Mouse (Mus musculus): ENCODE results near the gene Fbxl16. TPM values are rescaled to one million over a fixed set of nuclear protein-coding genes. Genes with fewer than 3 reads are reported as not detected.
"Not testable (repeated sequence)": the region's sequence is repeated elsewhere in the genome, so short reads cannot be mapped to it uniquely, and the experiment has no call there.

Gene Fbxl16
- polyA plus RNA-seq, 1 experiment: 3.6 TPM

GRCm38 (mm10) chr17:25796211-25796771, 12.6 kb upstream of the Fbxl16 start:
- no peaks in the 10 kb centered on the region for H3K36me3 ChIP-seq (ENCODE audit: control insufficient read depth, insufficient read depth, low read length)
- peak; percentile 61 for DNase-seq
- peak overlapping the region; percentile 79 for H3K4me3 ChIP-seq (ENCODE audit: insufficient read depth, low read depth, low read length)
- H3K27me3 ChIP-seq (replicated peaks; ENCODE audit: control insufficient read depth, insufficient read depth, low read length): no peaks in the 10 kb centered on the region
- peaks cover 9% of the 10 kb centered on the region; the same call in 1 of the 2 replicates for H3K4me1 ChIP-seq (ENCODE audit: control insufficient read depth, insufficient read depth, low read length)
- peak overlapping the region; percentile 46 for H3K27ac ChIP-seq (ENCODE audit: insufficient read depth, low read depth, low read length)
- no peak for TF ChIP-seq CTCF (conservative IDR thresholded peaks at IDR 0.05; ENCODE audit: insufficient read depth, insufficient read length, low read depth, low read length)
- TF ChIP-seq POLR2A (IDR thresholded peaks at IDR 0.05; ENCODE audit: low read depth, low read length): no peak
- 5% methylated on average over 37 of the region's 37 CpGs for WGBS

- Histone ChIP-seq H3K27ac (ENCODE audit: insufficient read depth, low read depth, low read length) (peak within 1 kb of the TSS; percentile 46), H3K27me3 (replicated peaks; ENCODE audit: control insufficient read depth, insufficient read depth, low read length) (no peaks in the 10 kb centered on the region), H3K4me1 (ENCODE audit: control insufficient read depth, insufficient read depth, low read length) (peaks cover 9% of the 10 kb centered on the region; the same call in 1 of the 2 replicates), H3K36me3 (ENCODE audit: control insufficient read depth, insufficient read depth, low read length) (no peaks in the 10 kb centered on the region), H3K4me3 (ENCODE audit: insufficient read depth, low read depth, low read length) (peak within 1 kb of the TSS; percentile 79)
- no peak for TF ChIP-seq POLR2A (IDR thresholded peaks at IDR 0.05; ENCODE audit: low read depth, low read length)
- no peak for TF ChIP-seq CTCF (conservative IDR thresholded peaks at IDR 0.05; ENCODE audit: insufficient read depth, insufficient read length, low read depth, low read length)
- WGBS: under 1% methylated on average over 35 of the region's 35 CpGs
- peak; percentile 93 for DNase-seq
Observed at GRCm38 (mm10) chr17:25796951-25797369, 11.9 kb upstream of the Fbxl16 start, which contains the start of gene Metrn. Gene Metrn (minus strand): TSS chr17:25797136.

GRCm38 (mm10) chr17:25801029-25801428, 7.9 kb upstream of the Fbxl16 start:
- 6% methylated on average over 6 of the region's 6 CpGs for WGBS
- no peaks in the 10 kb centered on the region for H3K27me3 ChIP-seq (replicated peaks; ENCODE audit: control insufficient read depth, insufficient read depth, low read length)
- no peak overlapping the region for H3K4me3 ChIP-seq (ENCODE audit: insufficient read depth, low read depth, low read length)
- peaks cover 5% of the 10 kb centered on the region; the same call in 1 of the 2 replicates for H3K4me1 ChIP-seq (ENCODE audit: control insufficient read depth, insufficient read depth, low read length)
- TF ChIP-seq CTCF (conservative IDR thresholded peaks at IDR 0.05; ENCODE audit: insufficient read depth, insufficient read length, low read depth, low read length) (peak; percentile 93), POLR2A (IDR thresholded peaks at IDR 0.05; ENCODE audit: low read depth, low read length) (no peak)
- DNase-seq: peak; percentile 85
- H3K27ac ChIP-seq (ENCODE audit: insufficient read depth, low read depth, low read length): no peak overlapping the region
- no peaks in the 10 kb centered on the region for H3K36me3 ChIP-seq (ENCODE audit: control insufficient read depth, insufficient read depth, low read length)

GRCm38 (mm10) chr17:25802825-25803517, 5.9 kb upstream of the Fbxl16 start:
- Histone ChIP-seq H3K27me3 (replicated peaks; ENCODE audit: control insufficient read depth, insufficient read depth, low read length) (no peaks in the 10 kb centered on the region), H3K4me3 (ENCODE audit: insufficient read depth, low read depth, low read length) (no peak overlapping the region), H3K27ac (ENCODE audit: insufficient read depth, low read depth, low read length) (no peak overlapping the region), H3K36me3 (ENCODE audit: control insufficient read depth, insufficient read depth, low read length) (no peaks in the 10 kb centered on the region), H3K4me1 (ENCODE audit: control insufficient read depth, insufficient read depth, low read length) (no peaks in the 10 kb centered on the region)
- 9% methylated on average over 10 of the region's 10 CpGs for WGBS
- TF ChIP-seq CTCF (conservative IDR thresholded peaks at IDR 0.05; ENCODE audit: insufficient read depth, insufficient read length, low read depth, low read length): no peak
- TF ChIP-seq POLR2A (IDR thresholded peaks at IDR 0.05; ENCODE audit: low read depth, low read length): no peak
- no peak for DNase-seq

GRCm38 (mm10) chr17:25806507-25806906, 2.4 kb upstream of the Fbxl16 start:
- H3K36me3 ChIP-seq (ENCODE audit: control insufficient read depth, insufficient read depth, low read length): no peaks in the 10 kb centered on the region
- H3K27ac ChIP-seq (ENCODE audit: insufficient read depth, low read depth, low read length): no peak overlapping the region
- 73% methylated on average over 4 of the region's 4 CpGs for WGBS
- H3K27me3 ChIP-seq (replicated peaks; ENCODE audit: control insufficient read depth, insufficient read depth, low read length): no peaks in the 10 kb centered on the region
- 0 out of 2 replicates have a peak, but pooled peaks cover 3% of the 10 kb centered on the region for H3K4me1 ChIP-seq (ENCODE audit: control insufficient read depth, insufficient read depth, low read length)
- no peak for DNase-seq
- no peak overlapping the region for H3K4me3 ChIP-seq (ENCODE audit: insufficient read depth, low read depth, low read length)
- TF ChIP-seq POLR2A (IDR thresholded peaks at IDR 0.05; ENCODE audit: low read depth, low read length): no peak
- TF ChIP-seq CTCF (conservative IDR thresholded peaks at IDR 0.05; ENCODE audit: insufficient read depth, insufficient read length, low read depth, low read length): no peak

- 37% methylated on average over 2 of the region's 2 CpGs for WGBS
- H3K27me3 ChIP-seq (replicated peaks; ENCODE audit: control insufficient read depth, insufficient read depth, low read length); DNase-seq; H3K4me1 ChIP-seq (ENCODE audit: control insufficient read depth, insufficient read depth, low read length); H3K4me3 ChIP-seq (ENCODE audit: insufficient read depth, low read depth, low read length); H3K27ac ChIP-seq (ENCODE audit: insufficient read depth, low read depth, low read length); H3K36me3 ChIP-seq (ENCODE audit: control insufficient read depth, insufficient read depth, low read length): not testable (repeated sequence)
Observed at GRCm38 (mm10) chr17:25807452-25807851, 1.4 kb upstream of the Fbxl16 start.

- no peak for DNase-seq
Observed at GRCm38 (mm10) chr17:25808028-25808427, 857 bp upstream of the Fbxl16 start.

More at GRCm38 (mm10) chr17:25808028-25808427, 857 bp upstream of the Fbxl16 start:
- no peak overlapping the region for H3K27ac ChIP-seq (ENCODE audit: insufficient read depth, low read depth, low read length)
- 0 out of 2 replicates have a peak, but pooled peaks cover 3% of the 10 kb centered on the region for H3K4me1 ChIP-seq (ENCODE audit: control insufficient read depth, insufficient read depth, low read length)
- H3K36me3 ChIP-seq (ENCODE audit: control insufficient read depth, insufficient read depth, low read length): no peaks in the 10 kb centered on the region
- no peaks in the 10 kb centered on the region for H3K27me3 ChIP-seq (replicated peaks; ENCODE audit: control insufficient read depth, insufficient read depth, low read length)
- TF ChIP-seq POLR2A (IDR thresholded peaks at IDR 0.05; ENCODE audit: low read depth, low read length) (no peak), CTCF (conservative IDR thresholded peaks at IDR 0.05; ENCODE audit: insufficient read depth, insufficient read length, low read depth, low read length) (no peak)
- H3K4me3 ChIP-seq (ENCODE audit: insufficient read depth, low read depth, low read length): no peak overlapping the region
- WGBS: 49% methylated on average over 5 of the region's 5 CpGs

All from kidney, adult 2 months (tissue).